Mouse (Mus musculus) CH12F3 (cell line): Measurements from ENCODE around the gene Ppp4r4.
"Not testable (repeated sequence)": the region's sequence is repeated elsewhere in the genome, so short reads cannot be mapped to it uniquely, and the experiment has no call there.

Experiments
- in situ Hi-C: fragments of 300-500 bp; cut with MboI; formaldehyde crosslinking; loops from 2 replicates; pipeline ENCODE4 v1.14.3; 2020; ENCODE audit warnings: low sequenced_read_pairs

The Ppp4r4 gene

GRCm38 (mm10) chr12:103530596-103530995 is 1.5 kb upstream of the Ppp4r4 start:
- in situ Hi-C loops, result no loop called here

GRCm38 (mm10) chr12:103532649-103533395 is 739 bp downstream of the Ppp4r4 start:
- in situ Hi-C loops, result no loop called here

GRCm38 (mm10) chr12:103540429-103540828 is 8.3 kb downstream of the Ppp4r4 start:
- in situ Hi-C loops, result no loop called here

GRCm38 (mm10) chr12:103543351-103543750 is 11.3 kb downstream of the Ppp4r4 start:
- in situ Hi-C loops, result no loop called here

- in situ Hi-C loops, result no loop called here
These were observed 12.1 kb downstream of the Ppp4r4 start for GRCm38 (mm10) chr12:103544213-103544612.

- in situ Hi-C loops, result no loop called here
These were observed 15.4 kb downstream of the Ppp4r4 start for GRCm38 (mm10) chr12:103547438-103547837.

- in situ Hi-C loops, result no loop called here
These were observed 16.4 kb downstream of the Ppp4r4 start for GRCm38 (mm10) chr12:103548526-103548925.

GRCm38 (mm10) chr12:103550047-103550446 is 18.0 kb downstream of the Ppp4r4 start:
- in situ Hi-C loops, result no loop called here

- in situ Hi-C loops, result no loop called here
These were observed 19.3 kb downstream of the Ppp4r4 start for GRCm38 (mm10) chr12:103551422-103551821.

- in situ Hi-C loops, result no loop called here
These were observed 20.4 kb downstream of the Ppp4r4 start for GRCm38 (mm10) chr12:103552506-103552905.

- in situ Hi-C loops, result no loop called here
These were observed 21.4 kb downstream of the Ppp4r4 start for GRCm38 (mm10) chr12:103553497-103553896.

- in situ Hi-C loops, result no loop called here
These were observed 24.8 kb downstream of the Ppp4r4 start for GRCm38 (mm10) chr12:103556856-103557255.

- in situ Hi-C loops, result no loop called here
These were observed 32.6 kb downstream of the Ppp4r4 start for GRCm38 (mm10) chr12:103564726-103565125.

GRCm38 (mm10) chr12:103565151-103565550 is 33.1 kb downstream of the Ppp4r4 start:
- in situ Hi-C loops, result no loop called here

GRCm38 (mm10) chr12:103567129-103567528 is 35.0 kb downstream of the Ppp4r4 start:
- in situ Hi-C loops, result no loop called here

GRCm38 (mm10) chr12:103569690-103570089 is 37.6 kb downstream of the Ppp4r4 start:
- in situ Hi-C loops, result no loop called here

- in situ Hi-C loops, result not testable (repeated sequence)
These were observed 46.1 kb downstream of the Ppp4r4 start for GRCm38 (mm10) chr12:103578148-103578547.

GRCm38 (mm10) chr12:103583771-103584170 is 51.7 kb downstream of the Ppp4r4 start:
- in situ Hi-C loops, result no loop called here

- in situ Hi-C loops, result no loop called here
These were observed 66.3 kb downstream of the Ppp4r4 start for GRCm38 (mm10) chr12:103598411-103598810.

GRCm38 (mm10) chr12:103600364-103600763 is 68.3 kb downstream of the Ppp4r4 start:
- in situ Hi-C loops, result no loop called here

GRCm38 (mm10) chr12:103601839-103602238 is 69.8 kb downstream of the Ppp4r4 start:
- in situ Hi-C loops, result no loop called here

- in situ Hi-C loops, result no loop called here
These were observed 83.1 kb downstream of the Ppp4r4 start for GRCm38 (mm10) chr12:103615141-103615540.

- in situ Hi-C loops, result no loop called here
These were observed 83.7 kb downstream of the Ppp4r4 start for GRCm38 (mm10) chr12:103615734-103616133.
